Mouse (Mus musculus): ENCODE data around the gene Kif21b. TPM values are rescaled to one million over a fixed set of nuclear protein-coding genes. Genes with fewer than 3 reads are reported as not detected.

Kif21b gene
- total and polyA plus RNA-seq, 3 experiments, result 4.0 to 34.0 TPM; not detected in 1

GRCm38 (mm10) chr1:136109464-136109863, 21.7 kb upstream of the Kif21b start:
- TF ChIP-seq MAFK (IDR thresholded peaks at IDR 0.05; ENCODE audit: borderline replicate concordance, low read depth, low read length) (no peak), ZNF384 (IDR thresholded peaks at IDR 0.05; ENCODE audit: low read depth, low read length) (no peak), CHD1 (IDR thresholded peaks at IDR 0.05; ENCODE audit: low read depth, low read length) (no peak), HCFC1 (IDR thresholded peaks at IDR 0.05; ENCODE audit: low read depth, low read length) (no peak), USF1 (IDR thresholded peaks at IDR 0.05; ENCODE audit: low read depth, low read length) (no peak), MXI1 (IDR thresholded peaks at IDR 0.05; ENCODE audit: low read depth, low read length) (no peak), RAD21 (IDR thresholded peaks at IDR 0.05; ENCODE audit: low read depth, low read length) (no peak), SMC3 (IDR thresholded peaks at IDR 0.05; ENCODE audit: low read depth, low read length) (no peak), MEF2A (IDR thresholded peaks at IDR 0.05; ENCODE audit: extremely low read depth, insufficient replicate concordance, low read depth, low read length, poor library complexity, severe bottlenecking) (no peak), GABPA (IDR thresholded peaks at IDR 0.05; ENCODE audit: low read depth, low read length) (no peak), CHD2 (IDR thresholded peaks at IDR 0.05; ENCODE audit: low read length) (no peak), MAZ (IDR thresholded peaks at IDR 0.05; ENCODE audit: low read depth, low read length) (no peak), ZKSCAN1 (IDR thresholded peaks at IDR 0.05; ENCODE audit: low read depth, low read length) (no peak), USF2 (IDR thresholded peaks at IDR 0.05; ENCODE audit: borderline replicate concordance in 1 of 2, insufficient read depth in 1 of 2, low read depth in 1 of 2, low read length in 2 of 2) (no peak), POLR2A (IDR thresholded peaks at IDR 0.05; ENCODE audit: control insufficient read depth in 1 of 2, insufficient read depth in 1 of 2, low read depth in 1 of 2, low read length in 2 of 2, poor library complexity in 1 of 2) (no peak), E2F4 (IDR thresholded peaks at IDR 0.05; ENCODE audit: borderline replicate concordance, low read depth, low read length) (no peak), CTCF (IDR thresholded peaks at IDR 0.05 in 2 of 3, conservative IDR thresholded peaks at IDR 0.05 in 1 of 3; ENCODE audit: control insufficient read depth in 1 of 3, insufficient read depth in 1 of 3, low read depth in 2 of 3, low read length in 3 of 3, poor library complexity in 1 of 3, severe bottlenecking in 1 of 3) (no peak), SIN3A (IDR thresholded peaks at IDR 0.05; ENCODE audit: low read length) (no peak), NRF1 (IDR thresholded peaks at IDR 0.05; ENCODE audit: insufficient read depth, low read depth, low read length, poor library complexity, severe bottlenecking) (no peak)
- no peak overlapping the region for H3K4me3 ChIP-seq (ENCODE audit: control insufficient read depth in 1 of 2, insufficient read depth in 1 of 2, low read depth in 2 of 2, low read length in 2 of 2)
- no peaks in the 10 kb centered on the region for H3K4me1 ChIP-seq (ENCODE audit: control insufficient read depth in 1 of 2, insufficient read depth in 2 of 2, low read length in 2 of 2)
- no peak for DNase-seq (ENCODE audit: low read depth, low spot score)
- no peaks in the 10 kb centered on the region for H3K79me2 ChIP-seq (ENCODE audit: control insufficient read depth, insufficient read depth, low read length, poor library complexity)
- no peak overlapping the region for H3K9ac ChIP-seq (ENCODE audit: control insufficient read depth, low read depth, low read length, poor library complexity, severe bottlenecking)
- no peak overlapping the region for H3K27ac ChIP-seq (ENCODE audit: control insufficient read depth, low read depth, low read length)
- no peaks in the 10 kb centered on the region for H3K36me3 ChIP-seq (ENCODE audit: control insufficient read depth in 1 of 2, insufficient read depth in 2 of 2, low read length in 2 of 2)
- H3K9me3 ChIP-seq (replicated peaks; ENCODE audit: insufficient read depth, low read length), result no peaks in the 10 kb centered on the region
- H3K27me3 ChIP-seq (ENCODE audit: control insufficient read depth in 1 of 2, insufficient read depth in 2 of 2, low read length in 2 of 2), result peaks cover 4 to 7% of the 10 kb centered on the region in 2 experiments; a peak in 3 of 4 replicates

- TF ChIP-seq ZNF384 (IDR thresholded peaks at IDR 0.05; ENCODE audit: low read depth, low read length), result no peak
- TF ChIP-seq ZKSCAN1 (IDR thresholded peaks at IDR 0.05; ENCODE audit: low read depth, low read length), result no peak
- peak; percentile 90 for TF ChIP-seq SMC3 (IDR thresholded peaks at IDR 0.05; ENCODE audit: low read depth, low read length)
- TF ChIP-seq BHLHE40 (IDR thresholded peaks at IDR 0.05; ENCODE audit: borderline replicate concordance, low read depth, low read length), result 0 out of 2 replicates have a peak, but pooled peaks have one; percentile 21
- TF ChIP-seq USF2 (IDR thresholded peaks at IDR 0.05; ENCODE audit: borderline replicate concordance in 1 of 2, insufficient read depth in 1 of 2, low read depth in 1 of 2, low read length in 2 of 2), result no peak
- no peak for TF ChIP-seq MAZ (IDR thresholded peaks at IDR 0.05; ENCODE audit: low read depth, low read length)
- no peak for TF ChIP-seq ETS1 (IDR thresholded peaks at IDR 0.05; ENCODE audit: low read depth, low read length)
- TF ChIP-seq ZMIZ1 (IDR thresholded peaks at IDR 0.05; ENCODE audit: low read depth, low read length), result no peak
- peak; percentile 85 to 92 (median 87) for TF ChIP-seq CTCF (IDR thresholded peaks at IDR 0.05 in 2 of 3, conservative IDR thresholded peaks at IDR 0.05 in 1 of 3; ENCODE audit: control insufficient read depth in 1 of 3, insufficient read depth in 1 of 3, low read depth in 2 of 3, low read length in 3 of 3, poor library complexity in 1 of 3, severe bottlenecking in 1 of 3)
- TF ChIP-seq MAX (IDR thresholded peaks at IDR 0.05; ENCODE audit: low read length), result no peak
- TF ChIP-seq GATA1 (IDR thresholded peaks at IDR 0.05; ENCODE audit: low read depth, low read length), result no peak
- TF ChIP-seq ZC3H11A (IDR thresholded peaks at IDR 0.05; ENCODE audit: low read depth, low read length), result peak; percentile 83
- TF ChIP-seq RAD21 (IDR thresholded peaks at IDR 0.05; ENCODE audit: low read depth, low read length), result peak; percentile 68
- TF ChIP-seq NRF1 (IDR thresholded peaks at IDR 0.05; ENCODE audit: insufficient read depth, low read depth, low read length, poor library complexity, severe bottlenecking), result no peak
- no peak for TF ChIP-seq MYC (IDR thresholded peaks at IDR 0.05; ENCODE audit: low read depth, low read length)
- Histone ChIP-seq H3K27me3 (ENCODE audit: control insufficient read depth in 1 of 2, insufficient read depth in 2 of 2, low read length in 2 of 2) (no peaks in the 10 kb centered on the region), H3K4me3 (ENCODE audit: control insufficient read depth in 1 of 2, insufficient read depth in 1 of 2, low read depth in 2 of 2, low read length in 2 of 2) (no peak overlapping the region), H3K36me3 (ENCODE audit: control insufficient read depth in 1 of 2, insufficient read depth in 2 of 2, low read length in 2 of 2) (no peaks in the 10 kb centered on the region; a peak in 1 of 4 replicates), H3K9me3 (replicated peaks; ENCODE audit: insufficient read depth, low read length) (no peaks in the 10 kb centered on the region), H3K79me2 (ENCODE audit: control insufficient read depth, insufficient read depth, low read length, poor library complexity) (no peaks in the 10 kb centered on the region), H3K9ac (ENCODE audit: control insufficient read depth, low read depth, low read length, poor library complexity, severe bottlenecking) (no peak overlapping the region), H3K27ac (ENCODE audit: control insufficient read depth, low read depth, low read length) (no peak overlapping the region), H3K4me1 (ENCODE audit: control insufficient read depth in 1 of 2, insufficient read depth in 2 of 2, low read length in 2 of 2) (peaks cover 0 to 10% of the 10 kb centered on the region in 2 experiments; a peak in 2 of 4 replicates)
- DNase-seq (ENCODE audit: low read depth, low spot score), result peak; percentile 59
Observed at GRCm38 (mm10) chr1:136116183-136116582, 15.0 kb upstream of the Kif21b start.
